Mouse (Mus musculus): ENCODE measurements around the gene Vmn1r74.
"Not testable (repeated sequence)": the region's sequence is repeated elsewhere in the genome, so short reads cannot be mapped to it uniquely, and the experiment has no call there.

The Vmn1r74 gene

GRCm38 (mm10) chr7:11833680-11834079 lies at the start of gene Vmn1r74:
Gene Vmn1r74 (plus strand): TSS chr7:11833980.
- DNase-seq: no peak

DNA sequence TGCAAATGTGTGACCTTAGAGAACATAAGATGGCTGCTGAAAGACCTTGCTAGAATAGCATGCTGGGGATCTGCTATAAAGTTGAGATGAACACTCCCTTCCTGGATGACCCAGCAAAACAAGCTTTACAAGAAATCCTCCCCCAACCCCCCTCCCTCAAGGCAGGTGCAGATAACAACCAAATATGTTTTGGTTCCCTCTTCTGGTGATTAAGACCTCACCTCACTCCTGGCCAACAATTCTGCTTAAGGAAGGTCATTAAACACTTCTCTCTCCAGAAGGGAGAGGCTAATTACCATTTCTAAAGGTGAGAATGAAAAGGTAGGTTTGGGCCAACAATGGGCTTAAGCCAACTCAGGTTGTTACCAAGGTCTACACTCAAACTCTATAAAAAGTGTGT lies 20.0 kb upstream of the Vmn1r74 start:
- DNase-seq: no peak

DNA sequence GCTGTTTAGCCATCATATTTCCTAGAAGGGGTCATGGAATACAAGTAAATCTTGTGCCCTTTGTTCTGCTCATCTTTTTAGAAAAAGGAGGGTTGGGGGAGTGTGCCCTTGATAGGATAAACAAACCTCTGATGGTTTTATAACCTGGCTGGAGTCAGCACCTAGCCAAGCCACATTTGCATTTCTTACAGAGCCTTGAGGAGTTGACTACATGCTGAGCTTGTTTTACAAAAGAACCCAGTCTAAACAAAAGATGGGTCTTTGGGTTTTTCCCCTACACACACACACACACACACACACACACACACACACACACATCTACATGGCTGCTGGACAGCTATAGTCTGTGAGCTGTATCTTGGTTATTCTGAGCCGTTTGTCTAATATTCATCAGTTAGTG lies 11.6 kb upstream of the Vmn1r74 start:
- DNase-seq: no peak

DNA sequence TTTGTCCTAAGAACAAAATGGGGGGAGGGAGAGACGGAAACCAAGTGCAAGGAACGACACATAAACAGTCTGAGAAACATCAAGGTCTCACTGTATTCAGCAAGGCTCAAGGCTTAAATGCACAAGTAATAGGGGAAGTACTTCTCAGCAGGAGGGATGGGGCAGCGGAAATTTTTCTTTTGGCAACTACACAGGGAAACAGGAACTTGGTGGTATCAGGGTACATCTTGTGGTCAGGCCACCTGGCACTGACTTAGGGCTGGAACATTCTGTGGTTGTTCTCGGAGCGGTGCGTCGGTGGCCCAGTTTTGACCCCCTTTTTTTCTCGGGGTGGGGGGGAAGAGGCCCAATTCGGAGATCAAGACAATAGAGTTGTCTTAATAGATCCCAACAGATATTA lies 10.5 kb upstream of the Vmn1r74 start:
- not testable (repeated sequence) for DNase-seq

DNA sequence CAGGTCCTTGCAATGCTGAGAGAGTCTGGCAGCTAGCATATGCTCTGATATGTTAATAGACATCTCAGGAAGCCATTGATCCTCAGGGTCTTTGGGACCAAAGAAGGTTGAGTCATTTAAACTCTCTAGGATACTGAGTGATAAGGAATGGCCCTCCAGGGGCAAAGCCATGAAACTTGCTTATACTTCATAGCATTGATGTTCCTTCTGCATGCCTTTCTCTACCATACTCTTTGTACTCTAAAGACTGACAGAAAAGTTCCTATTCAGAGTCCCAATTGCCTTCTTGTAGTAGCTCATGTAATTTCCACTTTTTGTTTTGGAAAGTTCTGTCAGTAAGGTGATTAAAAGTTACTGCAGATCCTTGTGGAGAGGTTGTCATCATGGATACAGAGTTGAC lies 40.5 kb downstream of the Vmn1r74 start, which contains the start of gene Vmn1r75:
TSS of gene Vmn1r75 (plus strand) at position 301 of the 400 bp plus-strand sequence.
- DNase-seq: no peak
